Mouse (Mus musculus) erythroblast, embryonic 14.5 days (primary cell): ENCODE data around the gene Gm21976.

ENCODE experiments used
- GATA1 ChIP-seq: IDR thresholded peaks from 2 replicates; pipeline ENCODE4 v1.6.1; 2012; ENCODE audit warnings: low read length, inconsistent platforms, mixed read lengths
- TAL1 ChIP-seq: IDR thresholded peaks from 3 replicates; pipeline ENCODE4 v1.6.1; 2012; ENCODE audit warnings: low read length, inconsistent platforms, mixed read lengths

DNA sequence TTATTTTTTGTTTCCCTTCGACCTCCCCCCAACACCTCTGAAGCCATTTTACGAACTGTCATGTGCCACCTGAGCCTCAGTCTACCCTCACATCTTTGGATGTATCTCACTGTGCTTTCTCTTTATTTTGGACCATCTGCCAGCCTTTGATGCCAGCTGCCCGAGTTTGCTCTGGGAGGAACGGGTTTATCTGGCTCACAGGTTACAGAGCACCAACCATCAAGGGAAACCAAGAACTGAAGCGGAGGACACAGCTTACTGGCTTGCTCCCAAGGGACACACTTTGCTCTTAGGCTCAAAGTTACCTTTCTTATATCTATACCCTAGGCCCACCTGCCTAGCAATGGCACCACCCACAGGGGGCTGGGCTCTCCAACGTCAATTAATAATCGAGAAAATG is 34.3 kb upstream of the Gm21976 start:
- TF ChIP-seq GATA1 (no peak), TAL1 (no peak)
